Mouse (Mus musculus): Measurements from ENCODE around the gene Crkl. TPM values are rescaled to one million over a fixed set of nuclear protein-coding genes. Genes with fewer than 3 reads are reported as not detected.

Crkl gene
- total and polyA plus RNA-seq, 2 experiments from 2014 or later, result 29.6 to 45.2 TPM

GRCm38 (mm10) chr16:17474091-17474490 is 22.3 kb downstream of the Crkl start:
- TF ChIP-seq CTCF (IDR thresholded peaks at IDR 0.05; ENCODE audit: low read depth), result peak; percentile 58
- TF ChIP-seq EP300 (IDR thresholded peaks at IDR 0.05; ENCODE audit: low read depth), result no peak
- no peaks in the 10 kb centered on the region for H3K9me3 ChIP-seq (replicated peaks; ENCODE audit: control insufficient read depth, low read length)
- no peaks in the 10 kb centered on the region for H3K4me1 ChIP-seq (ENCODE audit: control insufficient read depth, insufficient read depth)
- H3K4me2 ChIP-seq (ENCODE audit: low read depth, low read length), result no peak overlapping the region
- no peaks in the 10 kb centered on the region for H3K27me3 ChIP-seq (ENCODE audit: control insufficient read depth, insufficient read depth, low read length)
- no peak overlapping the region for H3K4me3 ChIP-seq (ENCODE audit: low read depth, low read length)
- no peak overlapping the region for H3K9ac ChIP-seq (replicated peaks; ENCODE audit: low read depth, low read length)
- no peak overlapping the region for H3K27ac ChIP-seq (ENCODE audit: low read depth)
- DNase-seq (ENCODE audit: low spot score) (no peak), ATAC-seq (ENCODE audit: insufficient read depth, low read depth) (no peak)
- peaks cover 13% of the 10 kb centered on the region for H3K36me3 ChIP-seq (replicated peaks; ENCODE audit: control insufficient read depth, insufficient read depth, low read length)

GRCm38 (mm10) chr16:17474761-17475160 is 23.0 kb downstream of the Crkl start:
- H3K9me3 ChIP-seq (replicated peaks; ENCODE audit: control insufficient read depth, low read length), result no peaks in the 10 kb centered on the region
- no peak overlapping the region for H3K27ac ChIP-seq (ENCODE audit: low read depth)
- H3K4me1 ChIP-seq (ENCODE audit: control insufficient read depth, insufficient read depth), result no peaks in the 10 kb centered on the region
- TF ChIP-seq EP300 (IDR thresholded peaks at IDR 0.05; ENCODE audit: low read depth) (no peak), CTCF (IDR thresholded peaks at IDR 0.05; ENCODE audit: low read depth) (no peak)
- H3K27me3 ChIP-seq (ENCODE audit: control insufficient read depth, insufficient read depth, low read length), result no peaks in the 10 kb centered on the region
- DNase-seq (ENCODE audit: low spot score) (no peak), ATAC-seq (ENCODE audit: insufficient read depth, low read depth) (no peak)
- H3K4me3 ChIP-seq (ENCODE audit: low read depth, low read length), result no peak overlapping the region
- H3K9ac ChIP-seq (replicated peaks; ENCODE audit: low read depth, low read length), result no peak overlapping the region
- H3K36me3 ChIP-seq (replicated peaks; ENCODE audit: control insufficient read depth, insufficient read depth, low read length), result peaks cover 10% of the 10 kb centered on the region
- WGBS, result 82% methylated on average over 2 of the region's 2 CpGs
- no peak overlapping the region for H3K4me2 ChIP-seq (ENCODE audit: low read depth, low read length)

- H3K4me2 ChIP-seq (ENCODE audit: low read depth, low read length), result no peak overlapping the region
- 94% methylated on average over 4 of the region's 4 CpGs for WGBS
- H3K36me3 ChIP-seq (replicated peaks; ENCODE audit: control insufficient read depth, insufficient read depth, low read length), result peaks cover 11% of the 10 kb centered on the region; the same call in 1 of the 2 replicates
- DNase-seq (ENCODE audit: low spot score) (no peak), ATAC-seq (ENCODE audit: insufficient read depth, low read depth) (no peak)
- no peaks in the 10 kb centered on the region for H3K27me3 ChIP-seq (ENCODE audit: control insufficient read depth, insufficient read depth, low read length)
- no peak overlapping the region for H3K9ac ChIP-seq (replicated peaks; ENCODE audit: low read depth, low read length)
- no peak overlapping the region for H3K4me3 ChIP-seq (ENCODE audit: low read depth, low read length)
- H3K4me1 ChIP-seq (ENCODE audit: control insufficient read depth, insufficient read depth), result no peaks in the 10 kb centered on the region
- no peak for TF ChIP-seq EP300 (IDR thresholded peaks at IDR 0.05; ENCODE audit: low read depth)
- H3K9me3 ChIP-seq (replicated peaks; ENCODE audit: control insufficient read depth, low read length), result no peaks in the 10 kb centered on the region
- no peak overlapping the region for H3K27ac ChIP-seq (ENCODE audit: low read depth)
Observed at GRCm38 (mm10) chr16:17475326-17475725, 23.5 kb downstream of the Crkl start.

- no peaks in the 10 kb centered on the region for H3K4me1 ChIP-seq (ENCODE audit: control insufficient read depth, insufficient read depth)
Observed at GRCm38 (mm10) chr16:17478331-17478943, 26.6 kb downstream of the Crkl start.

GRCm38 (mm10) chr16:17481465-17481864 is 29.7 kb downstream of the Crkl start:
- Histone ChIP-seq H3K9me3 (replicated peaks; ENCODE audit: control insufficient read depth, low read length) (no peaks in the 10 kb centered on the region), H3K27ac (ENCODE audit: low read depth) (no peak overlapping the region), H3K36me3 (replicated peaks; ENCODE audit: control insufficient read depth, insufficient read depth, low read length) (peaks cover 46% of the 10 kb centered on the region), H3K4me2 (ENCODE audit: low read depth, low read length) (no peak overlapping the region), H3K4me1 (ENCODE audit: control insufficient read depth, insufficient read depth) (peaks cover 8% of the 10 kb centered on the region; the same call in 1 of the 2 replicates), H3K9ac (replicated peaks; ENCODE audit: low read depth, low read length) (no peak overlapping the region), H3K27me3 (ENCODE audit: control insufficient read depth, insufficient read depth, low read length) (no peaks in the 10 kb centered on the region), H3K4me3 (ENCODE audit: low read depth, low read length) (no peak overlapping the region)
- WGBS, result 71% methylated on average over 2 of the region's 2 CpGs
- ATAC-seq (ENCODE audit: insufficient read depth, low read depth), result no peak
- TF ChIP-seq CTCF (IDR thresholded peaks at IDR 0.05; ENCODE audit: low read depth) (no peak), EP300 (IDR thresholded peaks at IDR 0.05; ENCODE audit: low read depth) (no peak)
- DNase-seq (ENCODE audit: low spot score), result no peak

More at GRCm38 (mm10) chr16:17478331-17478943, 26.6 kb downstream of the Crkl start:
- TF ChIP-seq EP300 (IDR thresholded peaks at IDR 0.05; ENCODE audit: low read depth), result no peak
- TF ChIP-seq CTCF (IDR thresholded peaks at IDR 0.05; ENCODE audit: low read depth), result no peak
- Histone ChIP-seq H3K4me2 (ENCODE audit: low read depth, low read length) (no peak overlapping the region), H3K4me3 (ENCODE audit: low read depth, low read length) (no peak overlapping the region), H3K9me3 (replicated peaks; ENCODE audit: control insufficient read depth, low read length) (no peaks in the 10 kb centered on the region), H3K27me3 (ENCODE audit: control insufficient read depth, insufficient read depth, low read length) (no peaks in the 10 kb centered on the region), H3K9ac (replicated peaks; ENCODE audit: low read depth, low read length) (no peak overlapping the region), H3K36me3 (replicated peaks; ENCODE audit: control insufficient read depth, insufficient read depth, low read length) (peaks cover 21% of the 10 kb centered on the region), H3K27ac (ENCODE audit: low read depth) (no peak overlapping the region)
- ATAC-seq (ENCODE audit: insufficient read depth, low read depth) (no peak), DNase-seq (ENCODE audit: low spot score) (no peak)
- WGBS, result 74% methylated on average over 4 of the region's 4 CpGs

- 3% methylated on average over 3 of the region's 3 CpGs for WGBS
- H3K9ac ChIP-seq (replicated peaks; ENCODE audit: low read depth, low read length), result no peak overlapping the region
- ATAC-seq (ENCODE audit: insufficient read depth, low read depth), result peak; percentile 82
- TF ChIP-seq EP300 (IDR thresholded peaks at IDR 0.05; ENCODE audit: low read depth), result no peak
- TF ChIP-seq CTCF (IDR thresholded peaks at IDR 0.05; ENCODE audit: low read depth), result no peak
- DNase-seq (ENCODE audit: low spot score), result peak; percentile 81
- no peaks in the 10 kb centered on the region for H3K9me3 ChIP-seq (replicated peaks; ENCODE audit: control insufficient read depth, low read length)
- peaks cover 42% of the 10 kb centered on the region for H3K36me3 ChIP-seq (replicated peaks; ENCODE audit: control insufficient read depth, insufficient read depth, low read length)
- peaks cover 8% of the 10 kb centered on the region; the same call in 1 of the 2 replicates for H3K4me1 ChIP-seq (ENCODE audit: control insufficient read depth, insufficient read depth)
- H3K27me3 ChIP-seq (ENCODE audit: control insufficient read depth, insufficient read depth, low read length), result no peaks in the 10 kb centered on the region
- H3K4me2 ChIP-seq (ENCODE audit: low read depth, low read length), result no peak overlapping the region
- H3K4me3 ChIP-seq (ENCODE audit: low read depth, low read length), result no peak overlapping the region
- no peak overlapping the region for H3K27ac ChIP-seq (ENCODE audit: low read depth)
Observed at GRCm38 (mm10) chr16:17486505-17486904, 34.7 kb downstream of the Crkl start.

Data from heart, postnatal 0 days (tissue).